Mouse (Mus musculus) ES-Bruce4 (cell line): ENCODE data around the gene Twnk. TPM values are rescaled to one million over a fixed set of nuclear protein-coding genes. Genes with fewer than 3 reads are reported as not detected.
A peak's percentile ranks its signal among the peaks of the same experiment; 100 is the strongest.

Experiments
- H3K27ac ChIP-seq: 2 replicates; pipeline ENCODE4 v1.5.1; 2012; ENCODE audit warnings: low read length, inconsistent platforms; ENCODE audit not compliant: insufficient read depth
- H3K27me3 ChIP-seq: 2 replicates; pipeline ENCODE4 v1.6.1; 2012; ENCODE audit warnings: mild to moderate bottlenecking, low read length, inconsistent platforms; ENCODE audit not compliant: control insufficient read depth, poor library complexity, insufficient read depth, severe bottlenecking
- H3K36me3 ChIP-seq: 2 replicates; pipeline ENCODE4 v1.6.1; 2012; ENCODE audit warnings: inconsistent platforms, mild to moderate bottlenecking, low read length, moderate library complexity; ENCODE audit not compliant: control insufficient read depth, poor library complexity, insufficient read depth, severe bottlenecking
- H3K4me1 ChIP-seq: one replicate; pipeline ENCODE4 v1.8.1; 2011; ENCODE audit warnings: low read length; ENCODE audit not compliant: control insufficient read depth, insufficient read depth
- H3K4me3 ChIP-seq: 2 replicates; pipeline ENCODE4 v1.5.1; 2011; ENCODE audit warnings: low read depth, mild to moderate bottlenecking, low read length
- H3K9ac ChIP-seq: 2 replicates; pipeline ENCODE4 v1.6.1; 2012; ENCODE audit warnings: low read depth, mild to moderate bottlenecking, inconsistent platforms; ENCODE audit not compliant: poor library complexity, severe bottlenecking
- H3K9me3 ChIP-seq: replicated peaks from 2 replicates; pipeline ENCODE4 v1.6.1; 2012; ENCODE audit warnings: mild to moderate bottlenecking, low read length, inconsistent platforms; ENCODE audit not compliant: control insufficient read depth, poor library complexity, insufficient read depth, severe bottlenecking
- CTCF ChIP-seq: IDR thresholded peaks from one replicate; pipeline ENCODE4 v1.8.1; 2011; ENCODE audit warnings: low read depth, low read length
- EP300 ChIP-seq: IDR thresholded peaks from 2 replicates; pipeline ENCODE4 v1.6.1; 2011; ENCODE audit warnings: low read depth, low read length; ENCODE audit not compliant: insufficient read depth
- POLR2A ChIP-seq: IDR thresholded peaks from one replicate; pipeline ENCODE4 v1.8.1; 2011; ENCODE audit warnings: low read length; ENCODE audit not compliant: insufficient read depth
- polyA plus RNA-seq: library from polyadenylated mRNA; stranded (reverse); fragments of >200 nt; gene quantifications from 2 replicates; pipeline ENCODE4 v1.2.4, GENCODE M21; 2011; ENCODE audit warnings: low read depth; ENCODE audit not compliant: missing spikeins, insufficient read depth, insufficient read length

Twnk gene
- polyA plus RNA-seq, 1 experiment = 24.5 TPM

DNA sequence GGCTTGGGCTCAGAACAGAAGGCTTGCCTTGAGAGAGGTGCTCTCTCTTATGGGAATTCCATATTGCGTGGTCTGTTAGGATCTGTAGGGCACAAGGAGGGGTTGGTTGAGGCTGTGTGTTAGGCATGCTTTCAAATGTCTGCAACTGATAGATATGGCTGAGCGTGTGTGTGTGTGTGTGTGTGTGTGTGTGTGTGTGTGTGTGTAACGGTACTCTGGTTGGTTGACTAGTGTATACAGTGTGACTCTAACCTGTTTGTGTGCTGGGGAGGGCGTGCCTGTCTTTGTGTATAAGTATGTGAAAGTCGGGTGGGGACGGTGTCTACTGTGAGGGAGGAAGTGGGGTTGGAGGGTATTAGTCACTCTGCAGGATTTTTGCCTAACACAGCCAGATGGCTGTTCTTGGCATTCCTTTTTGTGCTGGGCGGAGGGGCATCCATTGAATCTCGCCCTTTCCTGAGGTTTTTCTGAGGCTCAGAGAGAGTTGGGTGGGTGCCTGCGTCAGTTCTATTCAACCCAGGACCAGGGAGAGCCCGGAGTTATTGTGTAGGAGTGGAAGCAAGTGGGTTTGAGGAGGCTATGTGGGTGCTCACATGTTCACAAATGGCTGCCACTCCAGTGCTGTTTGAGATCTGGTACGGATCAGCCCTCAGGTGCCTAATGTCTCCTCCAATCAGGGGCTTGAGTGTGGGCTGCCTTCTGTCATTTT is 42.6 kb downstream of the Twnk start:
- Histone ChIP-seq H3K36me3 (no peaks in the 10 kb centered on the region), H3K27me3 (no peaks in the 10 kb centered on the region), H3K4me3 (peak overlapping the region; percentile 61), H3K27ac (no peak overlapping the region), H3K4me1 (peaks cover 2% of the 10 kb centered on the region), H3K9ac (no peak overlapping the region; the same call in 1 of the 2 replicates), H3K9me3 (no peaks in the 10 kb centered on the region)
- TF ChIP-seq CTCF (no peak), POLR2A (no peak), EP300 (no peak)

DNA sequence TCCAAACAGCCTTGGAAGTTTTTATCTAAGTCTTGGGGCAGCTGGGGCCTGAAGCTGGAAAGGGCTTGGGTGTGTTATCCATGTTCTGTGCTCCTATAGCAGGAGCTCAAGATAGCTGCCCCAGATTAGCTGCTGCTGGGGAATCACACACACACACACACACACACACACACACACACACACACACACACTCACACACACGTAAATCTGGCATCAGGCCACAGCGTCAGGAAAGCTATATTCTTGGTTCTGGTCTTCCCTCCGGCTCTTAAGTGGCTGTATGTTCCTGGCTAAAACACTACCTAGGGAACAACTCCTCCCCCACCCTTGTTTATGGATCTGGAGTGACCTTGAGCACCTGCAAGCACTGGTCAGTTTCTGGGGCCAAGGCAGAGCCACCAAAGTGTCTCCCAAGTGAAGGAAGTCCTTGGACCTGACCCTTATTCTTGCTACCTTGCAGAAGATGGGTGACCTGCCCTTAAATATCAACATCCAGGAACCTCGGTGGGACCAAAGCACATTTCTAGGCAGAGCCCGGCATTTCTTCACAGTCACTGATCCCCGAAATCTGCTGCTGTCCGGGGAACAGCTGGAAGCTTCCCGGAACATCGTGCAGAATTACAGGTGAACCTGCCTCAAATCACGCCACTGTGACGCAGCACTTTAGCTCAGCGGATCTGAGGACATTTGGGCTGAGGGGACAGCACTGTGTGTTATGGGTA is 43.3 kb downstream of the Twnk start:
- Histone ChIP-seq H3K4me3 (no peak overlapping the region), H3K27ac (no peak overlapping the region), H3K9me3 (no peaks in the 10 kb centered on the region), H3K27me3 (no peaks in the 10 kb centered on the region), H3K4me1 (peaks cover 2% of the 10 kb centered on the region), H3K9ac (no peak overlapping the region), H3K36me3 (no peaks in the 10 kb centered on the region)
- no peak for TF ChIP-seq POLR2A
- no peak for TF ChIP-seq CTCF
- TF ChIP-seq EP300 = no peak

DNA sequence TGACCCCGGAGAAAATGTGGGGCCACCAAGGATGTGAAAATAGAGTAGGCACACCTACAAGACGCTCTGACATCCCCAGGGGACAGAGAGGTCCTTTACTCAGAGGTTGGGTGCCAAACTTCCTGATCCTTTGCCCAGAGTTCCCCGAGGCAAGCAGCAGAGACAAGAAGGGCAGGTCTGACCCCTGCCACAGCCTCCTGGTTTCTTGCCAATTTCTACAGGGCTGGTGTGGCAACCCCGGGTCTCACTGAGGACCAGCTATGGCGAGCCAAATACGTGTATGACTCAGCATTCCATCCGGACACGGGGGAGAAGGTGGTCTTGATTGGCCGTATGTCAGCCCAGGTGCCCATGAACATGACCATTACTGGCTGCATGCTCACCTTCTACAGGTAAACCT is 44.1 kb downstream of the Twnk start:
- Histone ChIP-seq H3K4me3 (no peak overlapping the region), H3K4me1 (peaks cover 3% of the 10 kb centered on the region), H3K36me3 (no peaks in the 10 kb centered on the region), H3K27me3 (no peaks in the 10 kb centered on the region), H3K9ac (no peak overlapping the region), H3K9me3 (no peaks in the 10 kb centered on the region), H3K27ac (no peak overlapping the region)
- no peak for TF ChIP-seq CTCF
- no peak for TF ChIP-seq POLR2A
- TF ChIP-seq EP300 = no peak

DNA sequence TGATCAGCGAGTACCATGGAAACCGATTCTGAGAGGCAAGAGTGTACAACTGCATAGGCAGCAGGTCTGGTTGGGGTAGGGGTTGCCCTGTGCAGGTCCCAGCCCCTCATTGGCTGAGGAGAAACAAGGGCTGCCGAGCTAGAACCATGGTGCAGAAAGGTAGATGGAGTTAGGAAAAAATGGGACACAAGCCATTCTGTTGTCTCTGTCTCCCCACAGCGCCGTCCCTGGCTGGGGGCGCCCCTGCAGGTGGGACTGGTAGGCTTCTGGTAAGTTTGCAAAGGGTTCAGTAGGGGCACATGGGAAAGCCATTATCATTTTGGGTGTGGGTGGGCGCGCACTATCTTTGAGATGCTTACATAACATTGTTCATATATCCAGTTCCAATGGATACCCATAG is 48.0 kb downstream of the Twnk start:
- no peak overlapping the region for H3K4me3 ChIP-seq
- peaks cover 4% of the 10 kb centered on the region for H3K4me1 ChIP-seq
- H3K27ac ChIP-seq = no peak overlapping the region
- no peaks in the 10 kb centered on the region for H3K9me3 ChIP-seq
- TF ChIP-seq EP300 (no peak), POLR2A (no peak), CTCF (no peak)
- H3K27me3 ChIP-seq = no peaks in the 10 kb centered on the region
- no peak overlapping the region for H3K9ac ChIP-seq
- H3K36me3 ChIP-seq = no peaks in the 10 kb centered on the region

DNA sequence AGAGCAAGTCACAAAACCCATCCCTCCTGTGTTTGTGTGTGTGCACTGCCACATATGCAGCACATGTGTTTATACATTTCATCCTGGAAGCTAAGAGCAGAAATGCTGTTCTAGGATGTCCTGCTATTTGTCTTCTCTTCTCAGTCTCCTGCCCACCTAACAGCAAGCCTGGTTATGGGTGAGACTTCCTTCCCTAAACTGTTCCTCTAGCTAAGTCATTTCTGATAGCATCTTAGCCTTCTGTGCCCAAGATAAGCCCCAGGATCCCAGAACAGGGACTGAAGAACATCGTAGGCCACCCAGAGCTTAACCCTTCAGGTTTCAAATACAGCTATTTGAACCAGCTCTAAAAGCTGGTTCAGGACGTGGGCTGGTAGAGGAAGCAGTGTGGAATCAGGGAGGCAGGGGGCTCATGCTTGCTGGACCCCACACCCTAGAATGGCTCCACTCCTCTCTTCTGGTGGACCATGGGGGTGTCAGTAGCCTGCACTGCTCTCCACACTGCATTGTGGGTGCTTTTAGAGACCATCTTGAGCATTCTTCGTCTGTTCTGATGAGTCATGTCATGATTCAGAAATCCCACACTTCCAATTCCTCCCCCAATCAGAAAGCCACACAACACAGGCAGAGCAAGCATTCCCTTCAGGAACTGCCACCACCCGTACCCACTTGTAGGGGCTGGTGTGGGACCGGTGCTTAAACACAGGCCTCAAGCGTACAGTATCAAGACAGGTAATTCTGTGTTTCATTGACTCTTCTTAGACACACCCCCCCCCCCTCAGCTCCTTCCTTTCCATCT is 49.6 kb downstream of the Twnk start:
- no peak overlapping the region for H3K9ac ChIP-seq
- TF ChIP-seq POLR2A (no peak), CTCF (no peak), EP300 (no peak)
- H3K36me3 ChIP-seq = no peaks in the 10 kb centered on the region
- H3K4me1 ChIP-seq = peaks cover 3% of the 10 kb centered on the region
- no peak overlapping the region for H3K4me3 ChIP-seq
- no peaks in the 10 kb centered on the region for H3K27me3 ChIP-seq
- no peaks in the 10 kb centered on the region for H3K9me3 ChIP-seq
- no peak overlapping the region for H3K27ac ChIP-seq
